Mouse (Mus musculus) midbrain, embryonic 16.5 days (tissue): Measurements from ENCODE around the gene Man1a. TPM values are rescaled to one million over a fixed set of nuclear protein-coding genes. Genes with fewer than 3 reads are reported as not detected.

Source experiments
- ATAC-seq: fragments of 200-750 bp; cut with Nextera tagmentation; 2 replicates; pipeline ENCODE4 v1.8.0; 2017; ENCODE audit warnings: moderate TSS enrichment
- H3K27ac ChIP-seq: fragments of 300-500 bp; sonication (generic); 2 replicates; pipeline ENCODE4 v1.5.1; 2014; ENCODE audit warnings: mild to moderate bottlenecking, low read length, mixed read lengths
- H3K27me3 ChIP-seq: fragments of 300-500 bp; sonication (generic); 2 replicates; pipeline ENCODE4 v1.6.1; 2014; ENCODE audit warnings: low read depth, low read length, mixed read lengths; ENCODE audit not compliant: control insufficient read depth, insufficient read depth
- H3K36me3 ChIP-seq: fragments of 300-500 bp; sonication (generic); 2 replicates; pipeline ENCODE4 v1.6.1; 2014; ENCODE audit warnings: mild to moderate bottlenecking, low read length, moderate library complexity, mixed read lengths; ENCODE audit not compliant: control insufficient read depth, insufficient read depth
- H3K4me1 ChIP-seq: fragments of 300-500 bp; sonication (generic); 2 replicates; pipeline ENCODE4 v1.6.1; 2014; ENCODE audit warnings: mild to moderate bottlenecking, low read length, mixed read lengths; ENCODE audit not compliant: control insufficient read depth, insufficient read depth
- H3K4me2 ChIP-seq: fragments of 300-500 bp; sonication (generic); 2 replicates; pipeline ENCODE4 v1.6.1; 2014; ENCODE audit warnings: mild to moderate bottlenecking, low read length, mixed read lengths
- H3K4me3 ChIP-seq: fragments of 300-500 bp; sonication (generic); 2 replicates; pipeline ENCODE4 v1.5.1; 2014; ENCODE audit warnings: low read depth, mild to moderate bottlenecking, low read length, moderate library complexity, mixed read lengths
- H3K9ac ChIP-seq: fragments of 300-500 bp; sonication (generic); 2 replicates; pipeline ENCODE4 v1.6.1; 2014; ENCODE audit warnings: low read depth, low read length, mixed read lengths
- H3K9me3 ChIP-seq: fragments of 300-500 bp; sonication (generic); replicated peaks from 2 replicates; pipeline ENCODE4 v1.6.1; 2014; ENCODE audit warnings: mild to moderate bottlenecking, low read length, mixed read lengths; ENCODE audit not compliant: control insufficient read depth, poor library complexity, severe bottlenecking
- WGBS: fragments of 180-500 bp; shearing (Covaris S2); extraction: QIAGEN DNeasy Blood & Tissue Kit; methylation state at CpG from one replicate; pipeline ENCODE4 v1.1.7; 2014; 5-methylcytosine and 5-hydroxymethylcytosine counted together
- polyA plus RNA-seq: library from polyadenylated mRNA; unstranded; fragments of >200 nt; fragmentation: Nextera tagmentation; extraction: Ambion mirVana; gene quantifications from 2 replicates; pipeline ENCODE4 v1.2.1, GENCODE M21; 2015

Man1a gene
- polyA plus RNA-seq, 1 experiment from 2014 or later, result 4.7 TPM

- Histone ChIP-seq H3K27ac (no peak overlapping the region), H3K9me3 (no peaks in the 10 kb centered on the region), H3K4me3 (no peak overlapping the region), H3K27me3 (no peaks in the 10 kb centered on the region), H3K4me2 (no peak overlapping the region), H3K9ac (no peak overlapping the region), H3K36me3 (no peaks in the 10 kb centered on the region), H3K4me1 (no peaks in the 10 kb centered on the region)
- ATAC-seq, result no peak
- WGBS, result 97% methylated on average over 5 of the region's 5 CpGs
These were observed 91.5 kb downstream of the Man1a start for GRCm38 (mm10) chr10:53984894-53985293.

- H3K4me2 ChIP-seq, result no peak overlapping the region
- no peaks in the 10 kb centered on the region for H3K4me1 ChIP-seq
- H3K27me3 ChIP-seq, result no peaks in the 10 kb centered on the region
- no peaks in the 10 kb centered on the region for H3K36me3 ChIP-seq
- H3K9ac ChIP-seq, result no peak overlapping the region
- H3K27ac ChIP-seq, result no peak overlapping the region
- WGBS, result 38% methylated on average over 3 of the region's 3 CpGs
- H3K4me3 ChIP-seq, result no peak overlapping the region
- ATAC-seq, result peak; percentile 45; the same call in 1 of the 2 replicates
- no peaks in the 10 kb centered on the region for H3K9me3 ChIP-seq
These were observed 92.3 kb downstream of the Man1a start for GRCm38 (mm10) chr10:53984086-53984485.

- 87% methylated on average over 1 of the region's 1 CpGs for WGBS
- Histone ChIP-seq H3K27ac (no peak overlapping the region), H3K27me3 (no peaks in the 10 kb centered on the region), H3K36me3 (no peaks in the 10 kb centered on the region), H3K4me2 (no peak overlapping the region), H3K9ac (no peak overlapping the region), H3K4me3 (no peak overlapping the region), H3K9me3 (no peaks in the 10 kb centered on the region), H3K4me1 (no peaks in the 10 kb centered on the region)
- ATAC-seq, result no peak
These were observed 97.8 kb downstream of the Man1a start for GRCm38 (mm10) chr10:53978647-53979046.

GRCm38 (mm10) chr10:53974180-53974579 is 102.2 kb downstream of the Man1a start:
- Histone ChIP-seq H3K4me1 (no peaks in the 10 kb centered on the region), H3K36me3 (no peaks in the 10 kb centered on the region), H3K9me3 (no peaks in the 10 kb centered on the region), H3K27ac (no peak overlapping the region), H3K27me3 (no peaks in the 10 kb centered on the region), H3K4me3 (no peak overlapping the region), H3K4me2 (no peak overlapping the region), H3K9ac (no peak overlapping the region)
- ATAC-seq, result no peak

- ATAC-seq, result no peak
- Histone ChIP-seq H3K27ac (no peak overlapping the region), H3K36me3 (no peaks in the 10 kb centered on the region), H3K27me3 (no peaks in the 10 kb centered on the region), H3K4me2 (no peak overlapping the region), H3K9ac (no peak overlapping the region), H3K4me1 (no peaks in the 10 kb centered on the region), H3K9me3 (no peaks in the 10 kb centered on the region), H3K4me3 (no peak overlapping the region)
- 78% methylated on average over 3 of the region's 3 CpGs for WGBS
These were observed 116.7 kb downstream of the Man1a start for GRCm38 (mm10) chr10:53959759-53960158.

- Histone ChIP-seq H3K27ac (no peak overlapping the region), H3K9me3 (no peaks in the 10 kb centered on the region), H3K4me1 (no peaks in the 10 kb centered on the region), H3K4me3 (no peak overlapping the region), H3K4me2 (no peak overlapping the region), H3K27me3 (no peaks in the 10 kb centered on the region), H3K9ac (no peak overlapping the region), H3K36me3 (no peaks in the 10 kb centered on the region)
- no peak for ATAC-seq
- 82% methylated on average over 7 of the region's 7 CpGs for WGBS
These were observed 134.8 kb downstream of the Man1a start for GRCm38 (mm10) chr10:53941597-53941996.

GRCm38 (mm10) chr10:53938199-53938598 is 138.2 kb downstream of the Man1a start:
- H3K27ac ChIP-seq, result no peak overlapping the region
- no peak overlapping the region for H3K4me2 ChIP-seq
- H3K36me3 ChIP-seq, result no peaks in the 10 kb centered on the region
- WGBS, result 90% methylated on average over 3 of the region's 3 CpGs
- no peaks in the 10 kb centered on the region for H3K9me3 ChIP-seq
- no peaks in the 10 kb centered on the region for H3K27me3 ChIP-seq
- no peak overlapping the region for H3K9ac ChIP-seq
- no peak for ATAC-seq
- no peaks in the 10 kb centered on the region for H3K4me1 ChIP-seq
- no peak overlapping the region for H3K4me3 ChIP-seq

- Histone ChIP-seq H3K27me3 (no peaks in the 10 kb centered on the region), H3K9me3 (no peaks in the 10 kb centered on the region), H3K9ac (no peak overlapping the region), H3K4me3 (no peak overlapping the region), H3K4me1 (no peaks in the 10 kb centered on the region), H3K4me2 (no peak overlapping the region), H3K27ac (no peak overlapping the region), H3K36me3 (no peaks in the 10 kb centered on the region)
- 95% methylated on average over 3 of the region's 3 CpGs for WGBS
- ATAC-seq, result no peak
These were observed 140.3 kb downstream of the Man1a start for GRCm38 (mm10) chr10:53936078-53936477.

GRCm38 (mm10) chr10:53929722-53930500 is 146.5 kb downstream of the Man1a start:
- Histone ChIP-seq H3K4me3 (no peak overlapping the region), H3K9ac (no peak overlapping the region), H3K27me3 (no peaks in the 10 kb centered on the region), H3K4me1 (no peaks in the 10 kb centered on the region), H3K36me3 (no peaks in the 10 kb centered on the region), H3K4me2 (no peak overlapping the region), H3K9me3 (no peaks in the 10 kb centered on the region), H3K27ac (no peak overlapping the region)
- 67% methylated on average over 4 of the region's 4 CpGs for WGBS
- ATAC-seq, result no peak
